Mouse (Mus musculus): Measurements from ENCODE around the gene Sim2.

- TF ChIP-seq CTCF (IDR thresholded peaks at IDR 0.05; ENCODE audit: low read depth, low read length) (no peak), POLR2A (IDR thresholded peaks at IDR 0.05; ENCODE audit: insufficient read depth, low read length) (no peak)
Measured at GRCm38 (mm10) chr16:94059820-94060219, 24.9 kb upstream of the Sim2 start.
